Mouse (Mus musculus) Muller cell, postnatal 12 days (primary cell): Measurements from ENCODE around the gene Zmat3.

Source experiments
- DNase-seq: peaks from one replicate; pipeline ENCODE4 v3.0.0-alpha.2; 2015; ENCODE audit errors: inconsistent ontology term

Gene Zmat3

GRCm38 (mm10) chr3:32365546-32366245 is at the start of gene Zmat3:
Gene Zmat3, minus strand, starts transcription at chr3:32366014.
- DNase-seq, result peak; percentile 83

GRCm38 (mm10) chr3:32414381-32414780 is 48.6 kb upstream of the Zmat3 start:
- DNase-seq, result no peak

GRCm38 (mm10) chr3:32412502-32413044 is 46.8 kb upstream of the Zmat3 start:
- no peak for DNase-seq

GRCm38 (mm10) chr3:32408811-32409273 is 43.0 kb upstream of the Zmat3 start:
- no peak for DNase-seq

- no peak for DNase-seq
These were observed 41.0 kb upstream of the Zmat3 start for GRCm38 (mm10) chr3:32406804-32407203.

GRCm38 (mm10) chr3:32405699-32406098 is 39.9 kb upstream of the Zmat3 start:
- DNase-seq, result no peak

- DNase-seq, result no peak
These were observed 37.4 kb upstream of the Zmat3 start for GRCm38 (mm10) chr3:32402990-32403885.

GRCm38 (mm10) chr3:32401591-32401990 is 35.8 kb upstream of the Zmat3 start:
- no peak for DNase-seq

- no peak for DNase-seq
These were observed 34.1 kb upstream of the Zmat3 start for GRCm38 (mm10) chr3:32399931-32400330.

GRCm38 (mm10) chr3:32399381-32399780 is 33.6 kb upstream of the Zmat3 start:
- DNase-seq, result no peak

GRCm38 (mm10) chr3:32398623-32399022 is 32.8 kb upstream of the Zmat3 start:
- DNase-seq, result no peak

- no peak for DNase-seq
These were observed 32.3 kb upstream of the Zmat3 start for GRCm38 (mm10) chr3:32398175-32398538.

- peak; percentile 65 for DNase-seq
These were observed 31.8 kb upstream of the Zmat3 start, which contains the start of gene Pik3ca for GRCm38 (mm10) chr3:32397461-32398174. Gene Pik3ca, plus strand, starts transcription at chr3:32397671.

- DNase-seq, result peak; percentile 100
These were observed 31.1 kb upstream of the Zmat3 start for GRCm38 (mm10) chr3:32396794-32397460.

GRCm38 (mm10) chr3:32395771-32396551 is 30.1 kb upstream of the Zmat3 start:
- peak; percentile 52 for DNase-seq

- no peak for DNase-seq
These were observed 28.2 kb upstream of the Zmat3 start for GRCm38 (mm10) chr3:32393986-32394385.

- DNase-seq, result no peak
These were observed 27.0 kb upstream of the Zmat3 start for GRCm38 (mm10) chr3:32392841-32393240.

GRCm38 (mm10) chr3:32381556-32381955 is 15.7 kb upstream of the Zmat3 start:
- DNase-seq, result no peak

GRCm38 (mm10) chr3:32379891-32380290 is 14.1 kb upstream of the Zmat3 start:
- DNase-seq, result no peak

GRCm38 (mm10) chr3:32373236-32373635 is 7.4 kb upstream of the Zmat3 start:
- no peak for DNase-seq
